Mouse (Mus musculus) heart, embryonic 11.5 days (tissue): ENCODE results near the gene Hcrtr2. TPM values are rescaled to one million over a fixed set of nuclear protein-coding genes. Genes with fewer than 3 reads are reported as not detected.

Source experiments
- ATAC-seq: fragments of 200-750 bp; cut with Nextera tagmentation; replicated peaks from 2 replicates; pipeline ENCODE4 v1.8.0; 2017; ENCODE audit warnings: moderate library complexity; ENCODE audit not compliant: insufficient number of reproducible peaks, low FRiP score, low TSS enrichment
- H3K27ac ChIP-seq: fragments of 300-500 bp; sonication (generic); 2 replicates; pipeline ENCODE4 v1.5.1; 2014; ENCODE audit warnings: mild to moderate bottlenecking, low read depth, low read length
- H3K27me3 ChIP-seq: fragments of 300-500 bp; sonication (generic); 2 replicates; pipeline ENCODE4 v1.6.1; 2014; ENCODE audit warnings: mild to moderate bottlenecking, low read length, mixed read lengths; ENCODE audit not compliant: control insufficient read depth, insufficient read depth
- H3K36me3 ChIP-seq: fragments of 300-500 bp; sonication (generic); 2 replicates; pipeline ENCODE4 v1.6.1; 2014; ENCODE audit warnings: mild to moderate bottlenecking, low read length, moderate library complexity, mixed read lengths; ENCODE audit not compliant: control insufficient read depth, insufficient read depth
- H3K4me1 ChIP-seq: fragments of 300-500 bp; sonication (generic); 2 replicates; pipeline ENCODE4 v1.6.1; 2014; ENCODE audit warnings: low read length; ENCODE audit not compliant: control insufficient read depth, insufficient read depth
- H3K4me2 ChIP-seq: fragments of 300-500 bp; sonication (generic); 2 replicates; pipeline ENCODE4 v1.6.1; 2014; ENCODE audit warnings: mild to moderate bottlenecking, moderate library complexity
- H3K4me3 ChIP-seq: fragments of 300-500 bp; sonication (generic); 2 replicates; pipeline ENCODE4 v1.5.1; 2014; ENCODE audit warnings: low read depth, low read length
- H3K9ac ChIP-seq: fragments of 300-500 bp; sonication (generic); 2 replicates; pipeline ENCODE4 v1.6.1; 2014; ENCODE audit warnings: mild to moderate bottlenecking, low read depth, low read length, moderate library complexity
- H3K9me3 ChIP-seq: fragments of 300-500 bp; sonication (generic); replicated peaks from 2 replicates; pipeline ENCODE4 v1.6.1; 2016; ENCODE audit warnings: low read length; ENCODE audit not compliant: control insufficient read depth
- WGBS: fragments of 180-500 bp; shearing (Covaris S2); extraction: QIAGEN DNeasy Blood & Tissue Kit; methylation state at CpG from one replicate; pipeline ENCODE4 v1.1.7; 2014; ENCODE audit not compliant: insufficient replicate concordance; 5-methylcytosine and 5-hydroxymethylcytosine counted together
- polyA plus RNA-seq: library from polyadenylated mRNA; unstranded; fragments of >200 nt; fragmentation: Nextera tagmentation; extraction: Ambion mirVana; gene quantifications from 2 replicates; pipeline ENCODE4 v1.2.1, GENCODE M21; 2014

Gene Hcrtr2
- polyA plus RNA-seq, 1 experiment from 2014 or later: 0.40 TPM

DNA sequence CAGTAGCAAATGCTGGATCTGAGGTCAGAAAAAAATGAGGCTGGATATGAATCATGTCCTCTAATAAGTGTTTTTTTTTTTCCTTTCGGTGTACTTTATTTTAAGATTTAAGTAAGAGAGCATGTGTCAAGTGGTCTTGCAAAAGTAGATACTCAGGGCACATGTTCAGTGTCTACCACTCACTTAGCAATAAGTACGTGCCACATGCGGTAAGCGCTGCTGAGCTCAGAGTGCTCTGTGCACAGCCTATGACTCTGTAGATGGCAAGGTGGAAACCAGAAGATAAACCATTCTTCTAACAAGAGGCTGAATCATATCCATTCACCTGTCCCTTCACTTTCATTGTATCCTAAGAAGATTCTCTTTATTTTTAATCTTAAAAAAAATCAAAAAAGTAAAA, 2.1 kb downstream of the Hcrtr2 start:
- H3K4me2 ChIP-seq: no peak overlapping the region; the same call in 1 of the 2 replicates
- no peaks in the 10 kb centered on the region for H3K36me3 ChIP-seq
- no peaks in the 10 kb centered on the region for H3K9me3 ChIP-seq
- H3K27me3 ChIP-seq: peaks cover 27% of the 10 kb centered on the region; the same call in 1 of the 2 replicates
- no peak overlapping the region for H3K9ac ChIP-seq
- 65% methylated on average over 4 of the region's 4 CpGs for WGBS
- peaks cover 2% of the 10 kb centered on the region; the same call in 1 of the 2 replicates for H3K4me1 ChIP-seq
- no peak overlapping the region for H3K4me3 ChIP-seq
- no peak for ATAC-seq
- no peak overlapping the region for H3K27ac ChIP-seq

DNA sequence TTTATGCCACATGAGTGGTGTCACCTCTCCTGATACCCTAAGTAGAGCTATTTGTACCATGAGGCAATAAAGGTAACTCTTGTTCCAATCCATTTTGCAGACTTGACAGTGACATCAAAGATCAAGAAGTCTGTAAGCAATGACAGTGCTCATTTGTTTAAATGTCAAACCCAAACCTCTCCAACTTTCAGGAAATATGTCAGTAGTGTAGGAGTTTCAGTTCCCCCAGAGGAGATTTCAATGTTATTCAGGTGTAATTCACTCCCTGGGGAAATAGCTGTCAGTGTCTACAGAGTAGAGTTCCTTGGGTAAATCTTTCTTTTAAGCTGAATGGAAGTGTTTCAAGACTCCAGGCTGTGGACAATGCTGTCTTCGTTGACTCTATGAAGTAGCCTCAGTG, 2.9 kb downstream of the Hcrtr2 start:
- 67% methylated on average over 1 of the region's 1 CpGs for WGBS
- no peak overlapping the region for H3K9ac ChIP-seq
- no peaks in the 10 kb centered on the region for H3K36me3 ChIP-seq
- no peak overlapping the region for H3K27ac ChIP-seq
- H3K4me3 ChIP-seq: no peak overlapping the region
- ATAC-seq: no peak
- H3K27me3 ChIP-seq: peaks cover 27% of the 10 kb centered on the region; the same call in 1 of the 2 replicates
- H3K4me1 ChIP-seq: peaks cover 2% of the 10 kb centered on the region; the same call in 1 of the 2 replicates
- H3K9me3 ChIP-seq: no peaks in the 10 kb centered on the region
- H3K4me2 ChIP-seq: no peak overlapping the region

DNA sequence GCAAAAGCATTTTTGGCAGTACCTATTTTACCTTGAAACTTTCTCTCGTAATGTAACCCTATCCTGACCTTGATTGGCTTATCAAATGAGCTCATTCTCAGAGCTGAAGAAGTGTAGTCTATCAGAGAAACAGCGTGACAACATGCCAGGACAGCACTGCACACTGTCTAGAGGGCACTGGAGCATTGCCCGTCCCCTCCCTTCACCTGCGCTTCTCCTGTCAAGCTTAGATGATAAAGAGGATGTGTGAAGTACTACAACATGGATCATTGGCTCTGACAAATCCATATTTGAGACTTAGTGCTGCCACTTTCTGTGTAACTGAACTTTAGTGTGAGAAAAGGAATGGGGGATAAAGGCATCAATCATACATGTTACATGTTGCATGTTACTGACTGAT, 5.4 kb downstream of the Hcrtr2 start:
- Histone ChIP-seq H3K9ac (no peak overlapping the region), H3K4me1 (peaks cover 2% of the 10 kb centered on the region; the same call in 1 of the 2 replicates), H3K27me3 (peaks cover 15% of the 10 kb centered on the region; the same call in 1 of the 2 replicates), H3K9me3 (no peaks in the 10 kb centered on the region), H3K4me2 (no peak overlapping the region), H3K4me3 (no peak overlapping the region), H3K36me3 (no peaks in the 10 kb centered on the region), H3K27ac (no peak overlapping the region)
- 57% methylated on average over 4 of the region's 4 CpGs for WGBS
- no peak for ATAC-seq

DNA sequence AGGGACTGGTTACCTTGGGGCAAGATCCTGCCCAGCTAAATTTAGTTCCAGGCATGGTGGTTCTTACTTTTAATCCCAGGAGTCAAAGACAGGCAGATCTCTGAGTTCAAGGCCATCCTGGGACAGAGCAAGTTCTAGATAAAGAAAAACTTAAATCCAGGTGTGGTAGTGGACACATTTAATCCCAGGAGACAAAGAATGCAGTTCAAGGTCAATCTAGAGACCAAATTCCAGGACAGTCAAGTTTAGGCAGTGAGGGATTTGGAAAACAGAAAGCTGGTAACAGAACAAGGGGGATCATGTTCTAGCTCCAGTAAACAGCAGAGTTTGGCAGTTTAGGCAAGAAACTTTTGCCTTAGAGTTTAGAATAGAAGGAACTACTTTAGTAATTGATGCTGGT, 8.6 kb downstream of the Hcrtr2 start:
- H3K36me3 ChIP-seq: no peaks in the 10 kb centered on the region
- no peak for ATAC-seq
- no peak overlapping the region for H3K27ac ChIP-seq
- no peak overlapping the region for H3K4me2 ChIP-seq
- no peaks in the 10 kb centered on the region for H3K9me3 ChIP-seq
- no peak overlapping the region for H3K9ac ChIP-seq
- H3K4me3 ChIP-seq: no peak overlapping the region
- no peaks in the 10 kb centered on the region for H3K4me1 ChIP-seq
- H3K27me3 ChIP-seq: no peaks in the 10 kb centered on the region

DNA sequence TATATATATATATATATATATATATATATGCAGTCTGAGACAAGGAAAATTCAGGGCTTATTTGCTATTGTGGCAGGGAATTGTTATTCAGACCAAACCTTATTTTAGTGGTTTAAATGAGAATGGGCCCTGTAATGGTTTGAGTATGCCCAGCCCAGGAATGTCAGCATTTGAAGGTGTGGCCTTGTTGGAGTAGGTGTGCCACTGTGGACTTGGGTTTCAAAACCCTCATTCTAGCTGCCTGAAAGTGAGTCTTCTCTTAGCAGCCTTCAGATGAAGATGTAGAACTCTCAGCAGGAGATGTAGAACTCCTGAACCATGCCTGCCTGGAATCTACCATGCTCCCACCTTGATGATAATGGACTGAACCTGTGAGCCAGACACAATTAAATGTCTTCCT, 9.7 kb downstream of the Hcrtr2 start:
- no peak overlapping the region for H3K4me3 ChIP-seq
- no peaks in the 10 kb centered on the region for H3K9me3 ChIP-seq
- no peaks in the 10 kb centered on the region for H3K27me3 ChIP-seq
- H3K36me3 ChIP-seq: no peaks in the 10 kb centered on the region
- H3K4me2 ChIP-seq: no peak overlapping the region
- H3K9ac ChIP-seq: no peak overlapping the region
- H3K27ac ChIP-seq: no peak overlapping the region
- no peaks in the 10 kb centered on the region for H3K4me1 ChIP-seq
- ATAC-seq: no peak

DNA sequence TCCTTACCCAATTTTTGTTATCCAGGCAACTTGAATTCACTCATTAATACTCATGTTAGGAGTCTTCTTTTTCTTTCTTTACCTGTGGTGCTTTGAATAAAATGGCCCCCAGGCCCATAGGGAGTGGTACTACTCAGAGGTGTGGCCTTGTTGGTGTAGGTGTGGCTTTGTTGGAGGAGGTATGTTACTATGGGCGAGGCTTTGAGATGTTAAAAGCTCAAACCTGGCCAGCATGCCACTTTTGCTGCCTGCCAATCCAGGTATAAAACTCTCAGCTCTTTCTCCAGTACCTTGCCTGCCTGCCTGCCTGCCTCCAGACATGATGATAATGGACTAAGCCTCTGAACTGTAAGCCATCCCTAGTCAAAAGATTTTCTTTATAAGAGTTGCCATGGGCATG, 11.4 kb downstream of the Hcrtr2 start:
- Histone ChIP-seq H3K4me3 (no peak overlapping the region), H3K9ac (no peak overlapping the region), H3K9me3 (no peaks in the 10 kb centered on the region), H3K4me2 (no peak overlapping the region), H3K27ac (no peak overlapping the region), H3K4me1 (no peaks in the 10 kb centered on the region), H3K36me3 (no peaks in the 10 kb centered on the region), H3K27me3 (no peaks in the 10 kb centered on the region)
- WGBS: 21% methylated on average over 1 of the region's 1 CpGs
- ATAC-seq: no peak

DNA sequence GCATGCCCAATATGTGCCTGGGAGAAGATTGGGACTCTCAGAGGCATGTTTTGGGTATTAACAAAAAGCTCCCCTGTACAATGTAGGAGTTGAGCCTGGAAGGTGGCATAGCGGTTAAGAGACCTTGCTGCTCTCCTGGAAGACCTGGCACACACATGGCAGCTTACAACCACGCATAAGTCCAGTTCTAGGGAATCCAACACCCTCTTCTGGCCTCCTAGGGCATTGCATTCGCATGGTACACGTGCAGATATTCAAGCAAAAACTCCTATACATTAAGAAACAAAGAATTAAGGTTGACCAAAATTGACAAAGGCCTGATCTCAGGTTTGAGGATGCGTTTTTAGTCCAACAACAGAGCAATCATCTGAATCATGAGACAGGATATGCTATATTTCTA, 32.3 kb downstream of the Hcrtr2 start:
- Histone ChIP-seq H3K36me3 (no peaks in the 10 kb centered on the region), H3K27ac (no peak overlapping the region), H3K4me3 (no peak overlapping the region), H3K4me1 (no peaks in the 10 kb centered on the region), H3K4me2 (no peak overlapping the region), H3K9ac (no peak overlapping the region), H3K9me3 (no peaks in the 10 kb centered on the region), H3K27me3 (no peaks in the 10 kb centered on the region)
- 70% methylated on average over 5 of the region's 5 CpGs for WGBS
- ATAC-seq: no peak

DNA sequence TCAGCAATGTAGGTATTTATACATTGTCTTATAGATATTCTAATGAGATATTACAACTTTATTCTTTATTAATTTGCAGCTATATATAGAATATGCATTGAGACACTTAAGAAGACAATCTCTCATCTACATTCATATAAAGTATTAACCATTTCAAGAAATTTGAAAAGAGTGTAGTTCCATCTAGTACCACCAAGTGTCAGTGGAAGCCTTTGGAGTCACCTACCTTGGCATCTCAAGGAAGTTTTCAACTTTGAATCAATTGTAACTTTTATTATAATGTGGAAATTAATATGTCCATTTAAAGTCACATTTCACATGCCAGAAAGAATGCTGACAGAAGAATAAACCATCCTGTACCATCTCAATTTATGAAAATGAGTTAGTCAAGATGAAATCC, 52.8 kb downstream of the Hcrtr2 start:
- Histone ChIP-seq H3K9me3 (no peaks in the 10 kb centered on the region), H3K4me3 (no peak overlapping the region), H3K4me2 (no peak overlapping the region), H3K27me3 (no peaks in the 10 kb centered on the region), H3K4me1 (no peaks in the 10 kb centered on the region), H3K36me3 (no peaks in the 10 kb centered on the region), H3K9ac (no peak overlapping the region), H3K27ac (no peak overlapping the region)
- ATAC-seq: no peak

DNA sequence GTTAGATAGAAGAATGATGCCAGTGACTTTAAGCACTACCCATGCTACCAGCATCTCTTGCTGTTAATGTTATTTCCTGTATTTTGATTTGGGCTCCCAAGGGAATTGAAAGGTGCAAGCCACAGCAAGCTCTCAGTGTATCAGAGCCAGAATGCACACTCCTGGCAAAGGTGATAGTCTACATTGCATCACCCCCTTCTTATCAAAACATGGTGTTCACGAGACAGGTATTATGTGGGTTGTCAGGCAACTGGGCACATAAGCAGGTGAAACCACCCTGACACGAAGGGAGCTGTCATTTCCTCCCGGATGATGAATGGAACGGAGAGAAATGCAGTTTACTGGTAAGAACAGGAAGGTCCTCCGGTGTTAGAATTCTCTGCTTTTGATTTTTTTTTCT, 65.9 kb downstream of the Hcrtr2 start:
- no peaks in the 10 kb centered on the region for H3K4me1 ChIP-seq
- H3K4me3 ChIP-seq: no peak overlapping the region
- ATAC-seq: no peak
- no peaks in the 10 kb centered on the region for H3K36me3 ChIP-seq
- H3K9ac ChIP-seq: no peak overlapping the region
- H3K27me3 ChIP-seq: no peaks in the 10 kb centered on the region
- 66% methylated on average over 5 of the region's 5 CpGs for WGBS
- no peaks in the 10 kb centered on the region for H3K9me3 ChIP-seq
- no peak overlapping the region for H3K4me2 ChIP-seq
- H3K27ac ChIP-seq: no peak overlapping the region
